Mouse (Mus musculus) hematopoietic stem cell, adult 5-6 weeks (primary cell): Measurements from ENCODE around the gene Trappc2. TPM values are rescaled to one million over a fixed set of nuclear protein-coding genes. Genes with fewer than 3 reads are reported as not detected.

Experiments used
- total RNA-seq: library from RNA; stranded (forward); fragments of 172-1452, 232-1000 nt; gene quantifications from 2 replicates; pipeline ENCODE4 v1.2.3, GENCODE M21; 2017

The Trappc2 gene
- total RNA-seq, 1 experiment from 2014 or later: 14.6 TPM

Other genes starting within 250 kb of the Trappc2 start
- gene Gpm6b, start 201.7 kb upstream of the Trappc2 start, total RNA-seq: 0.88 and 1.1 TPM in 2 replicates
- 18.2 and 18.9 TPM in 2 replicates for gene Ofd1, start 130 bp downstream of the Trappc2 start, total RNA-seq
- 47.3 and 84.6 TPM in 2 replicates for gene Rab9, start 39.3 kb downstream of the Trappc2 start, total RNA-seq
- 8.0 and 9.5 TPM in 2 replicates for gene Tceanc, start 78.0 kb downstream of the Trappc2 start, total RNA-seq
- not detected in 2 replicates for gene Egfl6, start 145.1 kb downstream of the Trappc2 start, total RNA-seq